Mouse (Mus musculus) stomach, postnatal 0 days (tissue): ENCODE measurements around the gene Iqcn.

Source experiments
- CTCF ChIP-seq: IDR thresholded peaks from 2 replicates; pipeline ENCODE4 v1.5.1; 2016; ENCODE audit warnings: antibody characterized with exemption, low read depth, mild to moderate bottlenecking, moderate library complexity
- EP300 ChIP-seq: optimal IDR thresholded peaks from 2 replicates; pipeline ENCODE3; 2016; ENCODE audit warnings: antibody characterized with exemption

- TF ChIP-seq CTCF, result no peak
- TF ChIP-seq EP300, result no peak
Observed at GRCm38 (mm10) chr8:70764026-70764425, 60.8 kb downstream of the Iqcn start.
